ENCODE assay signal across 22 mouse cellular contexts in genomic region chr10:39525431-39525830, GRCm38 (mm10).
A peak's percentile ranks its signal among the peaks of the same experiment; 100 is the strongest.
DNase-seq lines count a peak whose midpoint lies in the region; ATAC-seq lines count a peak whose summit lies in the region.
"Had no signal": no experiment of that assay in that cellular context is flagged by ENCODE, and none has a peak within 500 bp of the region (broad histone marks: within the 10 kb centered on the region; RNA-seq: fewer than 3 reads in every experiment).

No protein-coding gene starts in this region.

- H3K4me1 ChIP-seq in hindbrain, embryonic 12.5 days: peaks cover 51% of the 10 kb centered on the region
- peaks cover 17% of the 10 kb centered on the region for H3K4me1 ChIP-seq in hindbrain, embryonic 16.5 days (ENCODE audit: control insufficient read depth, insufficient read depth, low read depth, low read length)
- peaks cover 67% of the 10 kb centered on the region for H3K4me1 ChIP-seq in midbrain, embryonic 13.5 days (replicated peaks)
- peaks cover 46% of the 10 kb centered on the region for H3K4me1 ChIP-seq in midbrain, embryonic 10.5 days
- peaks cover 37% of the 10 kb centered on the region for H3K4me1 ChIP-seq in neural tube, embryonic 14.5 days (ENCODE audit: control insufficient read depth, insufficient read depth, low read length)
- H3K4me1 ChIP-seq: liver, embryonic 15.5 days had no signal

- peak overlapping the region; percentile 72; the same call in 1 of the 2 replicates for H3K27ac ChIP-seq in hindbrain, embryonic 12.5 days
- no peak overlapping the region for H3K27ac ChIP-seq in hindbrain, embryonic 16.5 days (ENCODE audit: low read depth, low read length)
- peak overlapping the region; percentile 74 for H3K27ac ChIP-seq in midbrain, embryonic 13.5 days
- H3K27ac ChIP-seq in midbrain, embryonic 10.5 days (replicated peaks): no peak overlapping the region
- H3K27ac ChIP-seq in neural tube, embryonic 14.5 days (ENCODE audit: low read depth, low read length): peak overlapping the region; percentile 17; the same call in 1 of the 2 replicates
- H3K27ac ChIP-seq: heart, embryonic 15.5 days; kidney, postnatal 0 days; liver, embryonic 15.5 days; lung, embryonic 15.5 days had no signal

- H3K36me3 ChIP-seq in hindbrain, embryonic 12.5 days: peaks cover 28% of the 10 kb centered on the region
- no peaks in the 10 kb centered on the region for H3K36me3 ChIP-seq in hindbrain, embryonic 16.5 days (ENCODE audit: control insufficient read depth, insufficient read depth, low read length)
- H3K36me3 ChIP-seq in midbrain, embryonic 13.5 days: peaks cover 29% of the 10 kb centered on the region
- H3K36me3 ChIP-seq in midbrain, embryonic 10.5 days: peaks cover 39% of the 10 kb centered on the region
- H3K36me3 ChIP-seq in neural tube, embryonic 14.5 days (ENCODE audit: control insufficient read depth, insufficient read depth, low read length): peaks cover 9% of the 10 kb centered on the region
- H3K36me3 ChIP-seq: lung, embryonic 15.5 days had no signal

- 81% methylated on average over 13 of the region's 13 CpGs for WGBS in hindbrain, embryonic 12.5 days
- WGBS in hindbrain, embryonic 16.5 days: 87% methylated on average over 13 of the region's 13 CpGs
- WGBS in midbrain, embryonic 13.5 days: 85% methylated on average over 13 of the region's 13 CpGs
- WGBS in midbrain, embryonic 10.5 days: 85% methylated on average over 13 of the region's 13 CpGs
- WGBS in neural tube, embryonic 14.5 days: 87% methylated on average over 13 of the region's 13 CpGs

- no peaks in the 10 kb centered on the region for H3K9me3 ChIP-seq in hindbrain, embryonic 12.5 days (replicated peaks)
- H3K9me3 ChIP-seq in hindbrain, embryonic 16.5 days (ENCODE audit: control insufficient read depth, low read length): no peaks in the 10 kb centered on the region
- no peaks in the 10 kb centered on the region for H3K9me3 ChIP-seq in midbrain, embryonic 13.5 days
- H3K9me3 ChIP-seq in midbrain, embryonic 10.5 days (replicated peaks): no peaks in the 10 kb centered on the region
- H3K9me3 ChIP-seq in neural tube, embryonic 14.5 days (ENCODE audit: control insufficient read depth, low read length): no peaks in the 10 kb centered on the region
- H3K9me3 ChIP-seq: heart, embryonic 15.5 days; liver, embryonic 15.5 days; lung, embryonic 15.5 days; megakaryocyte, embryonic 14.5 days had no signal

- ATAC-seq in hindbrain, embryonic 12.5 days (ENCODE audit: low FRiP score): no peak
- no peak for ATAC-seq in hindbrain, embryonic 16.5 days
- ATAC-seq in midbrain, embryonic 13.5 days: no peak
- no peak for ATAC-seq in neural tube, embryonic 14.5 days (ENCODE audit: low read depth)
- ATAC-seq: activated CD4-positive, CD25-positive, alpha-beta regulatory T cell, adult 4 months; CD4-positive, CD25-positive, alpha-beta regulatory T cell, adult 4 months; Patski had no signal

- no peak overlapping the region for H3K4me2 ChIP-seq in hindbrain, embryonic 12.5 days (replicated peaks)
- no peak overlapping the region for H3K4me2 ChIP-seq in hindbrain, embryonic 16.5 days (ENCODE audit: low read length)
- H3K4me2 ChIP-seq in midbrain, embryonic 13.5 days (replicated peaks): no peak overlapping the region
- no peak overlapping the region for H3K4me2 ChIP-seq in neural tube, embryonic 14.5 days (ENCODE audit: low read depth, low read length)
- H3K4me2 ChIP-seq: heart, embryonic 15.5 days; liver, embryonic 15.5 days; lung, embryonic 15.5 days had no signal

- H3K4me3 ChIP-seq in hindbrain, embryonic 12.5 days: no peak overlapping the region
- H3K4me3 ChIP-seq in hindbrain, embryonic 16.5 days (ENCODE audit: low read length): no peak overlapping the region
- no peak overlapping the region for H3K4me3 ChIP-seq in midbrain, embryonic 13.5 days (replicated peaks)
- no peak overlapping the region for H3K4me3 ChIP-seq in midbrain, embryonic 10.5 days
- H3K4me3 ChIP-seq in neural tube, embryonic 14.5 days (ENCODE audit: low read depth, low read length): no peak overlapping the region
- H3K4me3 ChIP-seq: heart, embryonic 15.5 days; liver, embryonic 15.5 days; lung, embryonic 15.5 days; megakaryocyte, embryonic 14.5 days had no signal

- no peak overlapping the region for H3K9ac ChIP-seq in hindbrain, embryonic 12.5 days
- H3K9ac ChIP-seq in hindbrain, embryonic 16.5 days (ENCODE audit: low read depth, low read length): no peak overlapping the region
- no peak overlapping the region for H3K9ac ChIP-seq in midbrain, embryonic 13.5 days (replicated peaks)
- no peak overlapping the region for H3K9ac ChIP-seq in neural tube, embryonic 14.5 days (replicated peaks; ENCODE audit: low read depth, low read length)
- H3K9ac ChIP-seq: heart, embryonic 15.5 days; liver, embryonic 15.5 days; lung, embryonic 15.5 days had no signal

- H3K27me3 ChIP-seq in hindbrain, embryonic 12.5 days: no peaks in the 10 kb centered on the region
- no peaks in the 10 kb centered on the region for H3K27me3 ChIP-seq in hindbrain, embryonic 16.5 days (replicated peaks; ENCODE audit: control insufficient read depth, insufficient read depth, low read length)
- H3K27me3 ChIP-seq in midbrain, embryonic 13.5 days: no peaks in the 10 kb centered on the region
- no peaks in the 10 kb centered on the region for H3K27me3 ChIP-seq in midbrain, embryonic 10.5 days (ENCODE audit: low read depth, poor library complexity, severe bottlenecking)
- H3K27me3 ChIP-seq in neural tube, embryonic 14.5 days (ENCODE audit: control insufficient read depth, insufficient read depth, low read length): no peaks in the 10 kb centered on the region
- H3K27me3 ChIP-seq: heart, embryonic 15.5 days; liver, embryonic 15.5 days; lung, embryonic 15.5 days; megakaryocyte, embryonic 14.5 days; Patski had no signal

- no peak for DNase-seq in midbrain, embryonic 10.5 days (ENCODE audit: low spot score)
- DNase-seq in ZHBTc4 (ENCODE audit: low read depth, low spot score): peak; percentile 65
- DNase-seq in heart, postnatal 4 days: no peak
- DNase-seq: adrenal gland, adult 8-10 months; cerebellum, adult 11-12 months; cerebellum, postnatal 10 days; kidney, adult 18-20 months; left cerebral cortex, postnatal 4 days; liver; lung, postnatal 36 days had no signal

Comparison
In these comparisons a context has a peak if more than half of its experiments do, and no peak if none do; other contexts are left out.
1. H3K27ac ChIP-seq: peak in hindbrain, embryonic 12.5 days (single experiment), midbrain, embryonic 13.5 days (single experiment) and neural tube, embryonic 14.5 days (single experiment); none in hindbrain, embryonic 16.5 days (single experiment) and midbrain, embryonic 10.5 days (single experiment).